Mouse (Mus musculus): ENCODE measurements at regions not wholly inside any gene's neighbourhood (a gene's known extent, or its start where the extent isn't known, plus 50 kb on each side); places are given as distances from the start of the nearest gene placed in this dataset.

DNA sequence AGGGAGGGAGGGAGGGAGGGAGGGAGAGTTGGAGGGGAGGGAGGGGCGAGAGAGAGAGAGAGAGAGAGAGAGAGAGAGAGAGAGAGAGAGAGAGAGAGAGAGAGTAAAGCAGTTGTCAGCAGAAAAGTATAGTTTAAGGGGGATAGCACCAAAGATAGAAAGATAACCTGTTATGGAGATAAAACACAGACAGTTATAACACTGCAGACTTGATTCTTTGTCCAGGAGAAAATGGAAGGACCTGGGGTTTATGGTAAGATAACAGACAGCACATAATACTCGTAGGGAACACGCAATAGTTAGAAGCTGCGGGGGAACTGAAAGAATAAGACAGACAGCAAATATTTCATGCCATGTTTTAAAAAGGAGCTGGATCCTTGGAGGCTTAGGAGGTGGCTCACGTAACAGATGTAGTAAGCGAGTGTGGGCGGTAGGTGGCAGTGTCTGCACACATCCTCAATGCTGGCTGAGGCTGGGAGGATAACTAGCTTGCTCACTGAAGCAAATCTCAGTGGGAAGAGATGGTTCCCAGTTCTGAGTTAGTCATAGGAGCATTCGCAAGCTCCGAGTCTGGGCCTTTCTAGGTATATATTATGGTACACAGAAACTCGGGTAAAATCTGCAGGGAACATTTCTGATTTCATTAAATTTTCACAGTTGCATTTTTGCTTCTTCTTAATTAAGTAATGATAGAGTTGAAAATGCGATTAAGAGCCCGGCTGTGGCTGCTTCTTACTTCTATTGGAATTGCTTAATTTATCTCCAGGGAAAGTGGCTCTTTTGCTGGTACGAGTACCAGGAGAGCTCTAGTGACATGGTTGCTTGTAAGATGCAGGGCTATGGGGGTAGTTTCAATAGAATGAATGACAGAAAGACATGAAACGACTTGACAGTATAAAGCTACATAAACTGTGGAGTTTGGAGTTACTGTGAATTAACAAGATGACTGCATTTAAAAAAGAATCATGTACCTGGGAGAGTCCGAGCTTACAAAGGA, 157.6 kb upstream of the Rgs1 start:
- TF ChIP-seq GATA1 (IDR thresholded peaks at IDR 0.05; ENCODE audit: borderline replicate concordance, low read length) (no peak), FLI1 (IDR thresholded peaks at IDR 0.05; ENCODE audit: low read length) (no peak)

Data from megakaryocyte, embryonic 14.5 days (primary cell).